Mouse (Mus musculus): Measurements from ENCODE around the gene Olfr1175-ps.

Olfr1175-ps gene

GRCm38 (mm10) chr2:88327115-88327514 is at the start of gene Olfr1175-ps:
TSS of gene Olfr1175-ps (minus strand) at chr2:88327215.
- no peak for DNase-seq (ENCODE audit: low read depth)

DNA sequence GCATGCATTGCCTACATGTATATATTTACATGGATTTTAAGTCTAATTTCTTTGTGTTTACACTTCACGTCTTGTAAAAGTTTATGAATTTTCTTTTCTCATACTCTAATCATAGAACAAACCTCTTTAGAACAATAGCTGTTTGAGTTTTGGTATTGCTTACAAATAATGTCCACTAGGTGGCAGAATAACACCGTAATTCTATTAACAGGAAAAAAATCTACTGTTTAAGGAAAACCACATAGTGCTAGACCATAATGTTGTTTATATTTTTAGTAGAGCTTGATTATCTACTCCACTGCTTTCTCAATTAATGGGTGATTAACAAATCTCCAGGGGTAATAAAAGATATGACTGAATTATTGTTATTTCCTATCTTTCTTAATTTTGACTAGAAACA is 29.3 kb upstream of the Olfr1175-ps start:
- no peak for DNase-seq (ENCODE audit: low read depth)

GRCm38 (mm10) chr2:88346392-88346791 is 19.4 kb upstream of the Olfr1175-ps start, which contains the start of gene Olfr1177-ps:
TSS of gene Olfr1177-ps (minus strand) at chr2:88346492.
- no peak for DNase-seq (ENCODE audit: low read depth)

DNA sequence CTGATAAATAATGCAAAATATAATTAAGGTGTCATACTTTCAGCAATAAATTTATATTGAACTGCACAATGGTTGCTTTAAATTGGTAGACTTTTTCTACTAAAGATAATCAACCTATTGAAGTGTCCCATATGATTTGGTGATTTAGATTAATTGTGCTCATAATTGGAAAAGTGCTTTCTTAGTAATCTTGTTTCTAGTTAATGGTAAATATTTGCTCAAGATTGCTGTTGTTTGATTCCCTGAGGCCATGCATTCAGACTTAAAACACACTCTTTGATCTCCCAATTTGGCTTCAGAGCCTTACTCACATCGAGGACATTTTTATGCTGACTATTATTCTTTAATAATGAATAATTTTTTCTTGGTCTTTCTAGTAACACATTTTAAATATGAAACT is 9.4 kb upstream of the Olfr1175-ps start, which contains the start of gene Olfr1176:
Gene Olfr1176, plus strand, starts transcription at position 301 of the 400 bp plus-strand sequence.
- DNase-seq (ENCODE audit: low read depth), result no peak

DNA sequence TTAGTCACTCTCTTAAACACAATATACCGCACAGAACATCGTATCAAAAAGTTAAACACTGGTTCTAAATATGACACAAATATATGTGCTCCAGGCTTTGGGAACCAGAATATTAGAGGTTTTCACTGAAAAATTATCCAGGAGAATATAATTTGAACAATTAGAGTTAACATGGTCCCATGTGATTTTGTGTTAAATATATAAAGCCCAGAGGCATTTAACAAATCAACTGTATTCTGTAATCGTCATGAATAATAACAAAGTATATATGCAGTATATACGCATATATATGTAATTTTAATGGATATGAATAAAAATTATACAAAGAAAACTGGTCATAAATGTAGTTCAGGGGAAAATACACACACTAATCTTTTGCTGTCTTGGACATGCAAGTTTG is 12.0 kb downstream of the Olfr1175-ps start, which contains the start of gene Olfr1174-ps:
Gene Olfr1174-ps, minus strand, starts transcription at position 101 of the 400 bp plus-strand sequence.
- no peak for DNase-seq (ENCODE audit: low read depth)

DNA sequence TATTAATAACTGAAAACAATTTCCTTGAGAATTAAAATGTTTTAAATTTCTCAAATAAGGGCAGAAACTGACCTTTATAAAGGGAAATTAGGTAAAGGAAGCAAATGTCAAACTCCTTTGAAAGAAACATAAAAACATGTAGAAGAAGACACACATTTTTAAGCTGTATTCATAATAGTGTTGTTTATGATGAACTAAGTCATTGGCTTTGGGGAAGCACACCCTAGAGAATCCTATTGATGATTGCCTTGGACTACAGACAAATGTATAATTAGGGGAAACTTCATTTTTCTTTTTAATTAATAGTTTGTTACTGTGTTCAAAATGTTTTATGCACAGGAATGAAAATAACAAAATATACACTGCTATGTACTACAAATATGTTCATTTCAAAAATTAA is 47.2 kb downstream of the Olfr1175-ps start, which contains the start of gene Olfr1173:
Gene Olfr1173, minus strand, starts transcription at position 101 of the 400 bp plus-strand sequence.
- no peak for DNase-seq (ENCODE audit: low read depth)
